Mouse (Mus musculus): Measurements from ENCODE around the gene Tbr1. TPM values are rescaled to one million over a fixed set of nuclear protein-coding genes. Genes with fewer than 3 reads are reported as not detected.

Tbr1 gene
- polyA plus RNA-seq, 1 experiment from 2014 or later = not detected

GRCm38 (mm10) chr2:61803443-61804367 is 975 bp downstream of the Tbr1 start:
- no peak for ATAC-seq (ENCODE audit: low FRiP score, low TSS enrichment)
- H3K4me3 ChIP-seq (ENCODE audit: low read length) = no peak overlapping the region

GRCm38 (mm10) chr2:61804382-61804840 is 1.7 kb downstream of the Tbr1 start:
- Histone ChIP-seq H3K27me3 (ENCODE audit: insufficient read depth, low read length) (peaks cover 68% of the 10 kb centered on the region), H3K36me3 (ENCODE audit: insufficient read depth, low read length) (no peaks in the 10 kb centered on the region), H3K4me2 (replicated peaks; ENCODE audit: low read depth, low read length) (no peak overlapping the region), H3K9ac (replicated peaks; ENCODE audit: low read length) (no peak overlapping the region), H3K4me3 (ENCODE audit: low read length) (no peak overlapping the region; the same call in 1 of the 2 replicates), H3K9me3 (ENCODE audit: low read length) (no peaks in the 10 kb centered on the region), H3K27ac (ENCODE audit: low read length) (no peak overlapping the region), H3K4me1 (ENCODE audit: insufficient read depth, low read length) (peaks cover 15% of the 10 kb centered on the region)
- 1% methylated on average over 10 of the region's 10 CpGs for WGBS
- no peak for ATAC-seq (ENCODE audit: low FRiP score, low TSS enrichment)

More at GRCm38 (mm10) chr2:61803443-61804367, 975 bp downstream of the Tbr1 start:
- peaks cover 15% of the 10 kb centered on the region for H3K4me1 ChIP-seq (ENCODE audit: insufficient read depth, low read length)
- H3K27me3 ChIP-seq (ENCODE audit: insufficient read depth, low read length) = peaks cover 62% of the 10 kb centered on the region
- no peak overlapping the region for H3K4me2 ChIP-seq (replicated peaks; ENCODE audit: low read depth, low read length)
- H3K27ac ChIP-seq (ENCODE audit: low read length) = no peak overlapping the region
- WGBS = 2% methylated on average over 29 of the region's 29 CpGs
- H3K36me3 ChIP-seq (ENCODE audit: insufficient read depth, low read length) = no peaks in the 10 kb centered on the region
- no peak overlapping the region for H3K9ac ChIP-seq (replicated peaks; ENCODE audit: low read length)
- H3K9me3 ChIP-seq (ENCODE audit: low read length) = no peaks in the 10 kb centered on the region

GRCm38 (mm10) chr2:61804841-61805540 is 2.3 kb downstream of the Tbr1 start:
- H3K4me2 ChIP-seq (replicated peaks; ENCODE audit: low read depth, low read length) = peak overlapping the region; percentile 27

GRCm38 (mm10) chr2:61805541-61806345 is 3.0 kb downstream of the Tbr1 start:
- H3K27ac ChIP-seq (ENCODE audit: low read length) = no peak overlapping the region
- no peak overlapping the region for H3K9ac ChIP-seq (replicated peaks; ENCODE audit: low read length)
- peak; percentile 47; the same call in 1 of the 2 replicates for ATAC-seq (ENCODE audit: low FRiP score, low TSS enrichment)
- peaks cover 80% of the 10 kb centered on the region for H3K27me3 ChIP-seq (ENCODE audit: insufficient read depth, low read length)
- peak overlapping the region; percentile 27 for H3K4me2 ChIP-seq (replicated peaks; ENCODE audit: low read depth, low read length)
- H3K9me3 ChIP-seq (ENCODE audit: low read length) = no peaks in the 10 kb centered on the region
- WGBS = under 1% methylated on average over 39 of the region's 39 CpGs
- H3K4me1 ChIP-seq (ENCODE audit: insufficient read depth, low read length) = peaks cover 15% of the 10 kb centered on the region
- H3K4me3 ChIP-seq (ENCODE audit: low read length) = peak overlapping the region; percentile 11; the same call in 1 of the 2 replicates
- H3K36me3 ChIP-seq (ENCODE audit: insufficient read depth, low read length) = no peaks in the 10 kb centered on the region

More at GRCm38 (mm10) chr2:61804841-61805540, 2.3 kb downstream of the Tbr1 start:
- peaks cover 15% of the 10 kb centered on the region for H3K4me1 ChIP-seq (ENCODE audit: insufficient read depth, low read length)
- H3K36me3 ChIP-seq (ENCODE audit: insufficient read depth, low read length) = no peaks in the 10 kb centered on the region
- H3K27ac ChIP-seq (ENCODE audit: low read length) = no peak overlapping the region
- 0% methylated on average over 39 of the region's 39 CpGs for WGBS
- H3K9me3 ChIP-seq (ENCODE audit: low read length) = no peaks in the 10 kb centered on the region
- H3K27me3 ChIP-seq (ENCODE audit: insufficient read depth, low read length) = peaks cover 74% of the 10 kb centered on the region
- peak; percentile 47; the same call in 1 of the 2 replicates for ATAC-seq (ENCODE audit: low FRiP score, low TSS enrichment)
- no peak overlapping the region for H3K9ac ChIP-seq (replicated peaks; ENCODE audit: low read length)
- H3K4me3 ChIP-seq (ENCODE audit: low read length) = peak overlapping the region; percentile 11

GRCm38 (mm10) chr2:61806346-61806825 is 3.7 kb downstream of the Tbr1 start:
- Histone ChIP-seq H3K27me3 (ENCODE audit: insufficient read depth, low read length) (peaks cover 82% of the 10 kb centered on the region), H3K4me1 (ENCODE audit: insufficient read depth, low read length) (peaks cover 15% of the 10 kb centered on the region), H3K9ac (replicated peaks; ENCODE audit: low read length) (no peak overlapping the region), H3K9me3 (ENCODE audit: low read length) (no peaks in the 10 kb centered on the region), H3K4me2 (replicated peaks; ENCODE audit: low read depth, low read length) (no peak overlapping the region), H3K36me3 (ENCODE audit: insufficient read depth, low read length) (no peaks in the 10 kb centered on the region), H3K4me3 (ENCODE audit: low read length) (no peak overlapping the region), H3K27ac (ENCODE audit: low read length) (no peak overlapping the region)
- WGBS = 1% methylated on average over 3 of the region's 3 CpGs
- no peak for ATAC-seq (ENCODE audit: low FRiP score, low TSS enrichment)

- H3K27ac ChIP-seq (ENCODE audit: low read length) = no peak overlapping the region
- H3K9me3 ChIP-seq (ENCODE audit: low read length) = no peaks in the 10 kb centered on the region
- WGBS = under 1% methylated on average over 22 of the region's 22 CpGs
- no peak overlapping the region for H3K9ac ChIP-seq (replicated peaks; ENCODE audit: low read length)
- peaks cover 82% of the 10 kb centered on the region for H3K27me3 ChIP-seq (ENCODE audit: insufficient read depth, low read length)
- no peak overlapping the region for H3K4me2 ChIP-seq (replicated peaks; ENCODE audit: low read depth, low read length)
- no peak for ATAC-seq (ENCODE audit: low FRiP score, low TSS enrichment)
- no peak overlapping the region for H3K4me3 ChIP-seq (ENCODE audit: low read length)
- H3K36me3 ChIP-seq (ENCODE audit: insufficient read depth, low read length) = no peaks in the 10 kb centered on the region
- peaks cover 17% of the 10 kb centered on the region for H3K4me1 ChIP-seq (ENCODE audit: insufficient read depth, low read length)
These were observed 4.4 kb downstream of the Tbr1 start for GRCm38 (mm10) chr2:61807151-61807550.

- ATAC-seq (ENCODE audit: low FRiP score, low TSS enrichment) = no peak
- Histone ChIP-seq H3K27ac (ENCODE audit: low read length) (no peak overlapping the region), H3K4me2 (replicated peaks; ENCODE audit: low read depth, low read length) (no peak overlapping the region), H3K4me3 (ENCODE audit: low read length) (no peak overlapping the region), H3K4me1 (ENCODE audit: insufficient read depth, low read length) (peaks cover 20% of the 10 kb centered on the region), H3K27me3 (ENCODE audit: insufficient read depth, low read length) (peaks cover 79% of the 10 kb centered on the region), H3K9ac (replicated peaks; ENCODE audit: low read length) (no peak overlapping the region), H3K36me3 (ENCODE audit: insufficient read depth, low read length) (no peaks in the 10 kb centered on the region), H3K9me3 (ENCODE audit: low read length) (no peaks in the 10 kb centered on the region)
- 25% methylated on average over 2 of the region's 2 CpGs for WGBS
These were observed 5.1 kb downstream of the Tbr1 start for GRCm38 (mm10) chr2:61807781-61808180.

GRCm38 (mm10) chr2:61808776-61809175 is 6.0 kb downstream of the Tbr1 start:
- no peak for ATAC-seq (ENCODE audit: low FRiP score, low TSS enrichment)
- Histone ChIP-seq H3K27ac (ENCODE audit: low read length) (no peak overlapping the region), H3K4me1 (ENCODE audit: insufficient read depth, low read length) (peaks cover 18% of the 10 kb centered on the region), H3K9me3 (ENCODE audit: low read length) (no peaks in the 10 kb centered on the region), H3K27me3 (ENCODE audit: insufficient read depth, low read length) (peaks cover 75% of the 10 kb centered on the region), H3K4me2 (replicated peaks; ENCODE audit: low read depth, low read length) (no peak overlapping the region), H3K4me3 (ENCODE audit: low read length) (no peak overlapping the region), H3K36me3 (ENCODE audit: insufficient read depth, low read length) (no peaks in the 10 kb centered on the region), H3K9ac (replicated peaks; ENCODE audit: low read length) (no peak overlapping the region)
- WGBS = 5% methylated on average over 6 of the region's 6 CpGs

- Histone ChIP-seq H3K9me3 (ENCODE audit: low read length) (no peaks in the 10 kb centered on the region), H3K4me3 (ENCODE audit: low read length) (no peak overlapping the region), H3K27ac (ENCODE audit: low read length) (no peak overlapping the region), H3K9ac (replicated peaks; ENCODE audit: low read length) (no peak overlapping the region), H3K4me1 (ENCODE audit: insufficient read depth, low read length) (peaks cover 17% of the 10 kb centered on the region), H3K27me3 (ENCODE audit: insufficient read depth, low read length) (peaks cover 74% of the 10 kb centered on the region), H3K36me3 (ENCODE audit: insufficient read depth, low read length) (no peaks in the 10 kb centered on the region), H3K4me2 (replicated peaks; ENCODE audit: low read depth, low read length) (no peak overlapping the region)
- 4% methylated on average over 1 of the region's 1 CpGs for WGBS
- ATAC-seq (ENCODE audit: low FRiP score, low TSS enrichment) = no peak
These were observed 6.7 kb downstream of the Tbr1 start for GRCm38 (mm10) chr2:61809381-61809780.

All from kidney, embryonic 16.5 days (tissue).